Mouse (Mus musculus): ENCODE data around the gene Stxbp6. TPM values are rescaled to one million over a fixed set of nuclear protein-coding genes. Genes with fewer than 3 reads are reported as not detected.
A peak's percentile ranks its signal among the peaks of the same experiment; 100 is the strongest.

Stxbp6 gene
- polyA plus RNA-seq, 1 experiment from 2014 or later: 7.1 TPM

GRCm38 (mm10) chr12:45020018-45020417, 54.5 kb downstream of the Stxbp6 start:
- Histone ChIP-seq H3K4me3 (ENCODE audit: low read depth, low read length) (no peak overlapping the region), H3K4me2 (ENCODE audit: low read depth, low read length) (no peak overlapping the region), H3K27ac (ENCODE audit: low read depth) (no peak overlapping the region), H3K36me3 (replicated peaks; ENCODE audit: insufficient read depth, low read length) (no peaks in the 10 kb centered on the region), H3K9me3 (ENCODE audit: low read length) (no peaks in the 10 kb centered on the region), H3K9ac (replicated peaks) (no peak overlapping the region), H3K4me1 (ENCODE audit: insufficient read depth) (no peaks in the 10 kb centered on the region), H3K27me3 (ENCODE audit: insufficient read depth, low read length) (no peaks in the 10 kb centered on the region)
- ATAC-seq: no peak
- WGBS (ENCODE audit: insufficient replicate concordance): 76% methylated on average over 3 of the region's 3 CpGs
- TF ChIP-seq EP300 (IDR thresholded peaks at IDR 0.05; ENCODE audit: low read depth) (no peak), CTCF (IDR thresholded peaks at IDR 0.05; ENCODE audit: low read depth) (no peak)
- no peak for DNase-seq

GRCm38 (mm10) chr12:45019059-45019822, 55.3 kb downstream of the Stxbp6 start:
- H3K4me2 ChIP-seq (ENCODE audit: low read depth, low read length): no peak overlapping the region
- no peak for ATAC-seq
- TF ChIP-seq CTCF (IDR thresholded peaks at IDR 0.05; ENCODE audit: low read depth) (no peak), EP300 (IDR thresholded peaks at IDR 0.05; ENCODE audit: low read depth) (no peak)

GRCm38 (mm10) chr12:45013246-45013756, 61.2 kb downstream of the Stxbp6 start:
- Histone ChIP-seq H3K4me3 (ENCODE audit: low read depth, low read length) (no peak overlapping the region), H3K36me3 (replicated peaks; ENCODE audit: insufficient read depth, low read length) (no peaks in the 10 kb centered on the region), H3K4me2 (ENCODE audit: low read depth, low read length) (no peak overlapping the region), H3K9me3 (ENCODE audit: low read length) (no peaks in the 10 kb centered on the region), H3K27me3 (ENCODE audit: insufficient read depth, low read length) (no peaks in the 10 kb centered on the region), H3K4me1 (ENCODE audit: insufficient read depth) (no peaks in the 10 kb centered on the region), H3K9ac (replicated peaks) (no peak overlapping the region), H3K27ac (ENCODE audit: low read depth) (no peak overlapping the region)
- TF ChIP-seq EP300 (IDR thresholded peaks at IDR 0.05; ENCODE audit: low read depth) (no peak), CTCF (IDR thresholded peaks at IDR 0.05; ENCODE audit: low read depth) (no peak)
- WGBS (ENCODE audit: insufficient replicate concordance): 56% methylated on average over 5 of the region's 5 CpGs
- ATAC-seq (no peak), DNase-seq (no peak)

More at GRCm38 (mm10) chr12:45019059-45019822, 55.3 kb downstream of the Stxbp6 start:
- H3K4me1 ChIP-seq (ENCODE audit: insufficient read depth): no peaks in the 10 kb centered on the region
- no peak overlapping the region for H3K27ac ChIP-seq (ENCODE audit: low read depth)
- H3K9me3 ChIP-seq (ENCODE audit: low read length): no peaks in the 10 kb centered on the region
- H3K27me3 ChIP-seq (ENCODE audit: insufficient read depth, low read length): no peaks in the 10 kb centered on the region
- 71% methylated on average over 12 of the region's 12 CpGs for WGBS (ENCODE audit: insufficient replicate concordance)
- DNase-seq: no peak
- H3K9ac ChIP-seq (replicated peaks): no peak overlapping the region
- H3K4me3 ChIP-seq (ENCODE audit: low read depth, low read length): no peak overlapping the region
- no peaks in the 10 kb centered on the region for H3K36me3 ChIP-seq (replicated peaks; ENCODE audit: insufficient read depth, low read length)

GRCm38 (mm10) chr12:45011436-45012089, 62.9 kb downstream of the Stxbp6 start:
- no peak overlapping the region for H3K9ac ChIP-seq (replicated peaks)
- ATAC-seq (no peak), DNase-seq (no peak)
- H3K27me3 ChIP-seq (ENCODE audit: insufficient read depth, low read length): no peaks in the 10 kb centered on the region
- no peaks in the 10 kb centered on the region for H3K4me1 ChIP-seq (ENCODE audit: insufficient read depth)
- H3K4me2 ChIP-seq (ENCODE audit: low read depth, low read length): no peak overlapping the region
- no peak overlapping the region for H3K27ac ChIP-seq (ENCODE audit: low read depth)
- no peak overlapping the region for H3K4me3 ChIP-seq (ENCODE audit: low read depth, low read length)
- TF ChIP-seq CTCF (IDR thresholded peaks at IDR 0.05; ENCODE audit: low read depth) (no peak), EP300 (IDR thresholded peaks at IDR 0.05; ENCODE audit: low read depth) (no peak)
- 79% methylated on average over 11 of the region's 11 CpGs for WGBS (ENCODE audit: insufficient replicate concordance)
- no peaks in the 10 kb centered on the region for H3K36me3 ChIP-seq (replicated peaks; ENCODE audit: insufficient read depth, low read length)
- H3K9me3 ChIP-seq (ENCODE audit: low read length): no peaks in the 10 kb centered on the region

- H3K9me3 ChIP-seq (ENCODE audit: low read length): no peaks in the 10 kb centered on the region
- no peak for ATAC-seq
- no peak overlapping the region for H3K9ac ChIP-seq (replicated peaks)
- no peak for DNase-seq
- H3K4me1 ChIP-seq (ENCODE audit: insufficient read depth): no peaks in the 10 kb centered on the region
- no peak overlapping the region for H3K4me2 ChIP-seq (ENCODE audit: low read depth, low read length)
- H3K27ac ChIP-seq (ENCODE audit: low read depth): no peak overlapping the region
- H3K4me3 ChIP-seq (ENCODE audit: low read depth, low read length): no peak overlapping the region
- no peaks in the 10 kb centered on the region for H3K27me3 ChIP-seq (ENCODE audit: insufficient read depth, low read length)
- TF ChIP-seq EP300 (IDR thresholded peaks at IDR 0.05; ENCODE audit: low read depth): no peak
- no peak for TF ChIP-seq CTCF (IDR thresholded peaks at IDR 0.05; ENCODE audit: low read depth)
- H3K36me3 ChIP-seq (replicated peaks; ENCODE audit: insufficient read depth, low read length): no peaks in the 10 kb centered on the region
These were observed 63.5 kb downstream of the Stxbp6 start for GRCm38 (mm10) chr12:45011006-45011405.

- no peaks in the 10 kb centered on the region for H3K36me3 ChIP-seq (replicated peaks; ENCODE audit: insufficient read depth, low read length)
- H3K4me3 ChIP-seq (ENCODE audit: low read depth, low read length): no peak overlapping the region
- TF ChIP-seq CTCF (IDR thresholded peaks at IDR 0.05; ENCODE audit: low read depth) (peak; percentile 15; the same call in 1 of the 2 replicates), EP300 (IDR thresholded peaks at IDR 0.05; ENCODE audit: low read depth) (no peak)
- H3K27me3 ChIP-seq (ENCODE audit: insufficient read depth, low read length): no peaks in the 10 kb centered on the region
- no peak overlapping the region for H3K9ac ChIP-seq (replicated peaks)
- WGBS (ENCODE audit: insufficient replicate concordance): 79% methylated on average over 2 of the region's 2 CpGs
- ATAC-seq (no peak), DNase-seq (no peak)
- H3K27ac ChIP-seq (ENCODE audit: low read depth): no peak overlapping the region
- H3K4me1 ChIP-seq (ENCODE audit: insufficient read depth): no peaks in the 10 kb centered on the region
- no peaks in the 10 kb centered on the region for H3K9me3 ChIP-seq (ENCODE audit: low read length)
- no peak overlapping the region for H3K4me2 ChIP-seq (ENCODE audit: low read depth, low read length)
These were observed 64.4 kb downstream of the Stxbp6 start for GRCm38 (mm10) chr12:45009984-45010611.

All from liver, postnatal 0 days (tissue).